Mouse (Mus musculus): Measurements from ENCODE around the gene Scimp.

- TF ChIP-seq MAFK (IDR thresholded peaks at IDR 0.05; ENCODE audit: insufficient read depth, low read depth, low read length) = no peak
- no peak for TF ChIP-seq CHD2 (IDR thresholded peaks at IDR 0.05; ENCODE audit: low read depth, low read length)
Measured at GRCm38 (mm10) chr11:70831201-70831600, 18.8 kb upstream of the Scimp start.
